Mouse (Mus musculus): ENCODE results near the gene Umad1.

Gene Umad1

GRCm38 (mm10) chr6:8474316-8474715 is 215.2 kb downstream of the Umad1 start:
- no peak for DNase-seq (ENCODE audit: low spot score in 2 of 2)

- DNase-seq (ENCODE audit: low spot score in 2 of 2): no peak
Observed at GRCm38 (mm10) chr6:8474820-8475219, 215.7 kb downstream of the Umad1 start.

GRCm38 (mm10) chr6:8479176-8479575 is 220.1 kb downstream of the Umad1 start:
- no peak for DNase-seq (ENCODE audit: low spot score in 2 of 2)

GRCm38 (mm10) chr6:8484437-8485275 is 225.6 kb downstream of the Umad1 start:
- no peak for DNase-seq (ENCODE audit: low spot score in 2 of 2)

- no peak for DNase-seq (ENCODE audit: low spot score in 2 of 2)
Observed at GRCm38 (mm10) chr6:8485414-8486175, 226.5 kb downstream of the Umad1 start.

- no peak for DNase-seq (ENCODE audit: low spot score in 2 of 2)
Observed at GRCm38 (mm10) chr6:8486391-8487043, 227.4 kb downstream of the Umad1 start.

- no peak for DNase-seq (ENCODE audit: low spot score in 2 of 2)
Observed at GRCm38 (mm10) chr6:8487044-8487853, 228.2 kb downstream of the Umad1 start.

GRCm38 (mm10) chr6:8488249-8488648 is 229.2 kb downstream of the Umad1 start:
- no peak for DNase-seq (ENCODE audit: low spot score in 2 of 2)

- DNase-seq (ENCODE audit: low spot score in 2 of 2): no peak
Observed at GRCm38 (mm10) chr6:8489266-8489665, 230.2 kb downstream of the Umad1 start.

- no peak for DNase-seq (ENCODE audit: low spot score in 2 of 2)
Observed at GRCm38 (mm10) chr6:8489938-8490585, 231.0 kb downstream of the Umad1 start.

GRCm38 (mm10) chr6:8492248-8492647 is 233.2 kb downstream of the Umad1 start:
- DNase-seq (ENCODE audit: low spot score in 2 of 2): no peak

GRCm38 (mm10) chr6:8495109-8495826 is 236.2 kb downstream of the Umad1 start:
- DNase-seq (ENCODE audit: low spot score in 2 of 2): no peak

GRCm38 (mm10) chr6:8495827-8496222 is 236.7 kb downstream of the Umad1 start:
- DNase-seq (ENCODE audit: low spot score in 2 of 2): no peak

GRCm38 (mm10) chr6:8497234-8497867 is 238.3 kb downstream of the Umad1 start:
- no peak for DNase-seq (ENCODE audit: low spot score in 2 of 2)

- DNase-seq (ENCODE audit: low spot score in 2 of 2): no peak
Observed at GRCm38 (mm10) chr6:8497868-8498257, 238.8 kb downstream of the Umad1 start.

- DNase-seq (ENCODE audit: low spot score in 2 of 2): no peak
Observed at GRCm38 (mm10) chr6:8498961-8499360, 239.9 kb downstream of the Umad1 start.

GRCm38 (mm10) chr6:8503953-8504352 is 244.9 kb downstream of the Umad1 start:
- DNase-seq (ENCODE audit: low spot score in 2 of 2): no peak

- DNase-seq (ENCODE audit: low spot score in 2 of 2): no peak
Observed at GRCm38 (mm10) chr6:8504521-8505228, 245.6 kb downstream of the Umad1 start.

GRCm38 (mm10) chr6:8506631-8507030 is 247.5 kb downstream of the Umad1 start:
- no peak for DNase-seq (ENCODE audit: low spot score in 2 of 2)

All from right cerebral cortex, postnatal 36 days (tissue).